Comparison of ENCODE assay signal across 12 mouse cellular contexts in genomic region chr2:29632168-29632662, GRCm38 (mm10). TPM values are rescaled to one million over a fixed set of nuclear protein-coding genes. Genes with fewer than 3 reads are reported as not detected.
DNase-seq lines count a peak whose midpoint lies in the region; ATAC-seq and TF ChIP-seq lines count a peak whose summit lies in the region.
"Had no signal": no experiment of that assay in that cellular context is flagged by ENCODE, and none has a peak within 500 bp of the region (broad histone marks: within the 10 kb centered on the region; RNA-seq: fewer than 3 reads in every experiment).

No protein-coding gene starts in this region.

- no peak for ATAC-seq in midbrain, embryonic 11.5 days (ENCODE audit: low FRiP score)
- no peak for ATAC-seq in midbrain, embryonic 13.5 days
- peak; percentile 82 for ATAC-seq in granulocyte monocyte progenitor cell, adult 5-6 weeks (replicated peaks; ENCODE audit: poor library complexity, severe bottlenecking)

- no peak overlapping the region for H3K9ac ChIP-seq in midbrain, embryonic 11.5 days (ENCODE audit: low read length)
- H3K9ac ChIP-seq in midbrain, embryonic 13.5 days (replicated peaks), result no peak overlapping the region
- H3K9ac ChIP-seq: limb, embryonic 12.5 days had no signal

- no peak overlapping the region for H3ac ChIP-seq in myocyte (ENCODE audit: control insufficient read depth, insufficient read length)

- TF ChIP-seq POLR2A in myocyte (IDR thresholded peaks at IDR 0.05; ENCODE audit: insufficient read length, low read depth), result no peak

- H3K36me3 ChIP-seq in midbrain, embryonic 11.5 days (ENCODE audit: control insufficient read depth, insufficient read depth, low read length), result no peaks in the 10 kb centered on the region
- peaks cover 3% of the 10 kb centered on the region; the same call in 1 of the 2 replicates for H3K36me3 ChIP-seq in midbrain, embryonic 13.5 days
- H3K36me3 ChIP-seq in E14TG2a.4 (ENCODE audit: insufficient read depth, low read length), result peaks cover 22% of the 10 kb centered on the region
- no peaks in the 10 kb centered on the region for H3K36me3 ChIP-seq in myocyte (ENCODE audit: control insufficient read depth, insufficient read depth)

- H3K4me2 ChIP-seq in midbrain, embryonic 11.5 days, result no peak overlapping the region
- H3K4me2 ChIP-seq in midbrain, embryonic 13.5 days (replicated peaks), result no peak overlapping the region
- peak overlapping the region; percentile 68 for H3K4me2 ChIP-seq in myocyte (ENCODE audit: low read depth)
- H3K4me2 ChIP-seq: limb, embryonic 12.5 days had no signal

- H3K79me2 ChIP-seq in myocyte (ENCODE audit: control insufficient read depth, insufficient read depth), result peaks cover 95% of the 10 kb centered on the region

- 92% methylated on average over 3 of the region's 3 CpGs for WGBS in midbrain, embryonic 11.5 days
- 90% methylated on average over 3 of the region's 3 CpGs for WGBS in midbrain, embryonic 13.5 days

- no peak for TF ChIP-seq CTCF in E14TG2a.4 (conservative IDR thresholded peaks at IDR 0.05; ENCODE audit: low read length)

- no peaks in the 10 kb centered on the region for H3K9me3 ChIP-seq in midbrain, embryonic 11.5 days (ENCODE audit: control insufficient read depth, low read length)
- H3K9me3 ChIP-seq in midbrain, embryonic 13.5 days, result no peaks in the 10 kb centered on the region
- no peaks in the 10 kb centered on the region for H3K9me3 ChIP-seq in E14TG2a.4 (ENCODE audit: low read length)
- H3K9me3 ChIP-seq: hindbrain, embryonic 10.5 days; limb, embryonic 12.5 days had no signal

- H3K4me1 ChIP-seq in midbrain, embryonic 11.5 days (ENCODE audit: control insufficient read depth, insufficient read depth, low read length), result no peaks in the 10 kb centered on the region; the same call in 1 of the 2 replicates
- H3K4me1 ChIP-seq in midbrain, embryonic 13.5 days (replicated peaks), result peaks cover 40% of the 10 kb centered on the region
- peaks cover 95% of the 10 kb centered on the region for H3K4me1 ChIP-seq in E14TG2a.4 (replicated peaks; ENCODE audit: low read depth, low read length)

- no peaks in the 10 kb centered on the region for H3K27me3 ChIP-seq in midbrain, embryonic 11.5 days (ENCODE audit: control insufficient read depth, insufficient read depth, low read length)
- no peaks in the 10 kb centered on the region for H3K27me3 ChIP-seq in midbrain, embryonic 13.5 days
- H3K27me3 ChIP-seq in E14TG2a.4 (ENCODE audit: insufficient read depth, low read length) (no peaks in the 10 kb centered on the region), myocyte (ENCODE audit: control insufficient read depth, insufficient read depth, insufficient read length) (no peaks in the 10 kb centered on the region)
- H3K27me3 ChIP-seq: limb, embryonic 12.5 days had no signal

- H3K4me3 ChIP-seq in midbrain, embryonic 11.5 days (ENCODE audit: low read depth, low read length), result no peak overlapping the region
- no peak overlapping the region for H3K4me3 ChIP-seq in midbrain, embryonic 13.5 days (replicated peaks)
- peak overlapping the region; percentile 46; the same call in 1 of the 2 replicates for H3K4me3 ChIP-seq in E14TG2a.4 (replicated peaks; ENCODE audit: low read length)
- no peak overlapping the region for H3K4me3 ChIP-seq in myocyte
- H3K4me3 ChIP-seq: hindbrain, embryonic 10.5 days; limb, embryonic 12.5 days had no signal

- DNase-seq in midbrain, embryonic 11.5 days (ENCODE audit: low spot score, missing footprints), result peak; percentile 33
- no peak for DNase-seq in right cerebral cortex, adult 2 months (ENCODE audit: low spot score in 2 of 2)
- DNase-seq in gastrocnemius, postnatal 4 days (ENCODE audit: low spot score in 2 of 2), result no peak
- no peak for DNase-seq in adrenal gland, postnatal 14 days
- DNase-seq: gastrocnemius, postnatal 25 days; right cerebral cortex, postnatal 4 days had no signal

- H3K27ac ChIP-seq in midbrain, embryonic 11.5 days (ENCODE audit: low read depth, low read length), result no peak overlapping the region
- H3K27ac ChIP-seq in midbrain, embryonic 13.5 days, result no peak overlapping the region

TF ChIP-seq in myocyte, 11 proteins besides CTCF, POLR2A, EP300 and RAD21:
- TF ChIP-seq MAX (IDR thresholded peaks at IDR 0.05; ENCODE audit: low read depth) (no peak), MYOG (IDR thresholded peaks at IDR 0.05; ENCODE audit: control insufficient read depth in 1 of 3, insufficient read depth in 1 of 3, insufficient read length in 2 of 3, low read depth in 2 of 3) (no peak), POLR2AphosphoS2 (IDR thresholded peaks at IDR 0.05; ENCODE audit: insufficient read length, low read depth) (no peak), USF1 (IDR thresholded peaks at IDR 0.05; ENCODE audit: low read depth) (no peak), REST (IDR thresholded peaks at IDR 0.05; ENCODE audit: insufficient read depth, insufficient read length) (no peak), MYOD1 (IDR thresholded peaks at IDR 0.05; ENCODE audit: control insufficient read depth in 1 of 3, insufficient read length in 2 of 3, low read depth in 2 of 3) (no peak), TCF3 (IDR thresholded peaks at IDR 0.05; ENCODE audit: insufficient read length, low read depth) (no peak), TCF12 (IDR thresholded peaks at IDR 0.05; ENCODE audit: insufficient read depth, poor library complexity, severe bottlenecking) (no peak), E2F4 (IDR thresholded peaks at IDR 0.05; ENCODE audit: insufficient read depth) (no peak), CEBPB (IDR thresholded peaks at IDR 0.05; ENCODE audit: insufficient read depth, poor library complexity, severe bottlenecking) (no peak), SRF (IDR thresholded peaks at IDR 0.05; ENCODE audit: control insufficient read depth, insufficient read length, low read depth) (no peak)

RNA-seq across cellular contexts. Expression of gene Rapgef1, which starts 12.7 kb away (rescaled TPM):
- polyA plus RNA-seq in midbrain, embryonic 11.5 days (2014; fragmentation: Nextera tagmentation; extraction: Ambion mirVana), result 12.4 and 15.6 TPM in 2 replicates
- 16.7 and 19.8 TPM in 2 replicates for polyA plus RNA-seq in midbrain, embryonic 13.5 days (2015; fragmentation: Nextera tagmentation; extraction: Ambion mirVana)
- total RNA-seq in granulocyte monocyte progenitor cell, adult 5-6 weeks (2014; fragmentation: Nextera tagmentation), result 29.6 and 31.9 TPM in 2 replicates
- total RNA-seq in granulocyte monocyte progenitor cell, adult 5-6 weeks (2017), result 16.7 and 21.9 TPM in 2 replicates
- 74.5 TPM for polyA plus RNA-seq in myocyte (2012; fragmentation: generic; extraction: Trizol)
- 100 to 1,000 TPM; 110 to 121 TPM for total RNA-seq in gastrocnemius, postnatal 4 days (2021)
- total RNA-seq in adrenal gland, postnatal 14 days (2021), result 57.3 and 61.2 TPM in 2 replicates
